Mouse (Mus musculus) gastrocnemius, postnatal 4 days (tissue): ENCODE results near the gene Syne3. TPM values are rescaled to one million over a fixed set of nuclear protein-coding genes. Genes with fewer than 3 reads are reported as not detected.
A peak's percentile ranks its signal among the peaks of the same experiment; 100 is the strongest.

ENCODE experiments used
- DNase-seq, 2 experiments: peaks; one replicate each; pipeline ENCODE4 v3.0.0; 2021 to 2022; ENCODE audit warnings: low spot score in 2 of 2, mixed read lengths in 2 of 2
- total RNA-seq, 2 experiments: library from RNA; stranded (reverse); gene quantifications; 2 replicates each; pipeline ENCODE4 v1.2.3; 2021

Gene Syne3
- total RNA-seq, 2 experiments from 2014 or later, result 17.7 to 19.2 TPM

DNA sequence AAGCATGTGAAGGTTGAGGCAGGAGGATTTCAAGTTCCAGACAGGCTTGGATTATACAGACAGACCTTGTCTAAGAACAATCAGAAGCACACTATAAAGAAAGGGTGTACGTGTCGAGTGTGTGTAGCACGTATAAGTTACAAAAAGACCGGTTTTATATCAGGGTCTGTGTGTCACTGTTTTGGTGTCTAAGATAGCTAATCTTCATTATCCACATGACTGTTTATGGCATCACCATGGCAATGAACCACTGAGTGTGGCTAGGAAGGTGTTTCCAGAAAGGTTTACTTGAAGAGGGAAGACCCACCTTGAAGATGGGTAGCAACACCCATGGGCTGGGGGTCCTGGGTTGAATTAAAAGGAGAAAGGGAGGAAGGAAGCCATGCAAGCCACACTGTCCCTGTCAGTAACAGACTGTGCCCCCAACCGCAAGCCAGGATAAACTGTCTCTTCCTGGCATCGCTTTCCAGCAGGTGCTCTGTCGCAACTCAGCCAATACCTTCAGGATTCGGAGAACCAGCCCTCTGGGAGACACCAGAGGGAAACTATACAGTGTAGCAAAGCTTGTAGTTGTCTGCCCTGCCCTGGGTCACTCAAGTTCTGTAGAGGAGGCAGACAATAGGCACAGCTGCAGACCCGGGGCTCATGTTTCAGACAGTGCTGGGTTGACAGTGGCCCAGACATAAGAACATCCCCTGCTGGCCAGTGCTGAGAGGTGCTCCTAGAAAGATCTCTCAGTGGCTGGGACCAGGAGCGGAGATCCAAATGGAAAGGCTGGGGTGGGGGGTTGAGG lies 7.1 kb downstream of the Syne3 start:
- no peak for DNase-seq

DNA sequence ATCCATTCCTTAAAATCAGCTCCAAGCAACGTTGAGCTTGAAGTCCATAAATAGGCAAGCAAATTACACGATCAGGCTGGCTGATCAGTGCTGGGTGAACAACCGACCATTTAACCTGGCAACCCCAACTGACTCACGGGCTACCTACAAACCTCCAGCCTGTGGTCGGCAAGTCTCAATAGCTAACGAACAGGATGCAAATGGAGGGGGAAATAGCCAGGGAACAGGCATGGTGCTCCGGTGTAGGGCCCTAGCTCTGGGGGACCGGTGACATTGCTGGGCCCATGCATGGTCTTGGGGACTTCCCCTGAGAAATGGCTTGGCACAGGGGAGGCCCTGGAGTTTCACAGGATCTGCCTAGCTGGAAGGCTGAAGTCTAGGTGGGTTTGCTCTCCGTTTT lies 8.3 kb downstream of the Syne3 start:
- DNase-seq, result no peak

- DNase-seq, result no peak
These were observed 8.9 kb downstream of the Syne3 start for GRCm38 (mm10) chr12:105000487-105001283.

- DNase-seq, result no peak
These were observed 10.4 kb downstream of the Syne3 start for GRCm38 (mm10) chr12:104999171-104999570.

DNA sequence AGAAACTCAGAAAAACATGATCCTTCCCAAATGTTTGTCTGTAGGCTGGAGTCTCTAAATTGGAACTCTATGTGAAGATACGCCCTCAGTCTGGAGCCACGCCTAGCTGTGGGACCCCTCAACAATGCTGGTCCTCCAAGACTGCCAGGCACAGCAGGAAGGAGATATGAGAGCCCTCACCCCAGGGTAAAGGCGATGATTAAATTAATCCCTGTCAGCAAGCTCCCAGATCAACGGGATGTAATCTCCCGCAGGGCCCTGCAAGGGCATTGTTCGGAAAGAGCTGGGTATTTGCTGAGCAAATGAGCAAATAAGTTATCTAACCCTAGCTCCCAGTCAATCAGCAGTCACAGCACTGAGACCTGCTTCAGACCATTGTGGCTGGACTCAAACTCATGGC lies 11.1 kb downstream of the Syne3 start:
- DNase-seq, result no peak

GRCm38 (mm10) chr12:104997641-104998293 lies 11.8 kb downstream of the Syne3 start:
- DNase-seq, result no peak

DNA sequence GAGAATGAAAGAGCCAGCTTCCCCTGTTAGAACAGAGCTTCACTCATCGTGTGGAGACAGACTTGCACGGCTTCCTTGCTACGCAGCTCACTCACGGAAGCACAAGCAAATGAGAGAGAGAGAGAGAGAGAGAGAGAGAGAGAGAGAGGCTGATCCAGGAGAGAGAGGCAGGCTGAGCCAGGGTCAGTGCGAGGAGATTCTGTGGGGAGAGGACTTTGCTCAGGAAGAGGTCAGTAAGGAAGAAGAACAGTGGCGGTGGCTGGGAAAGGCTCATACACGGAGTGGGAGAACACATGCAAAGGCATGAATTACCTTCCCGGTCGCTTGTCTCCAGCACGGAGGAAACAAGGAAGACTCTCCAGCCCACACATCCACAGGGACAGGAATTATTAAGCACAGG lies 12.4 kb downstream of the Syne3 start:
- no peak for DNase-seq

DNA sequence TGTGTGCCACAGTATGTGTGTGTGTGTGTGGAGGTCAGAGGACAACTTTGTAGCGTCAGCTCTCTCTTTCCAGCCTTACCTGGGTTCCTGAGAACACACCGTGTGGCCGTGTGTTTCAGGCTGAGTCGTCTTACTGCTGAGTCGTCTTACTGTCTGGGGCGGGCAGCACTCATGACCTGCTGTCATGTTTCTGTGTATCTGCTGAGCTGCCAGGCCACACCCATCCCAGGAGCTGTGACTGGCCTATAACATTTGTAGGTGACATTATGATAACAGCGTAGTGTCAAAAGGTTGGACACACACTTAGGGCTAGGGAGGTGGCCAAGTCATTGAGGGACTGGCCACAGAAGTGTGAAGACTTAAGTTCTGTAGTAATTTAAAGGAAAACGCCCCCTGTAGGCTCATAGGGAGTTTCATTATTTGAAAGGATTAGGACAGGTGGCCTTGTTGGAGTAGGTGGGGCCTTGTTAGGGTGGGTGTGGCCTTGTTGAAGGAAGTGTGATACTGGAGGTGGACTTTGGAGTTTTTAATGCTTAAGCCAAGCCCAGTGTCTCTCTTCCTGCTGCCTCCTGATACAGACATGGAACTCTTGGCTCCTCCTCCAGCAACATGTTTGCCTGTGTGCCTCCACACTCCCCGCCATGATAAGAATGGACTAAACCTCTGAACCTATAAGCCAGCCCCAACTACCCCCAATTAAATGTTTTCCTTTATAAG lies 13.4 kb downstream of the Syne3 start:
- DNase-seq, result no peak

DNA sequence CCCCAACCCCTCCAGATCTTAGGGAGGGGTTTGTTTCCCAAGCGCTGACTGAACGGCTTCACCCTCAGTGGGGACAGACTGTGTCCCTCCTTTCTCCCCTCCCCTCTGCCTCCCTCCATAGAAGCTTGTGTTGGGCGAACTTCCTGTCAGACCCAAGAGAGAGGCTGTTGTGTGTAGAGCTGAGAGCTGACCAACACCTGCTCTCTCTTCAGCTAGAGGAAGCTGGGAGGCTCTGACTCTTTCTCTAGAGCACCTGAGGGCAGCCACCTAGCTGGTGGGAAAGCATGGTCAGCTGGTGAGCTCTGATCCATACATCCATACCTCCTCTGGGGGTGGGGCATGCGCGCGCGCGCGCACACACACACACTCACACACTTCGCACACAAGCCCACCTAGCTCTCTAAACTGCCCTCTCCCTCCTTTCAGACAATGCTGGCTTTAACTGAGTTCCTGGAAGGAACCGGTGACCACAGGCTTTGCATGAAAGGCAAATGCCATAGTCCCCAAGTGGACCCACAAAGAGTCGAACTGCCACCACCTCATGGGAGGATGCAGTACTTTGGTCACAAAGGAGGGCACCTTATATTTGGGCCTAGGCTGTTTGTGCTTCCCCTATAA lies 14.2 kb downstream of the Syne3 start:
- DNase-seq, result no peak

DNA sequence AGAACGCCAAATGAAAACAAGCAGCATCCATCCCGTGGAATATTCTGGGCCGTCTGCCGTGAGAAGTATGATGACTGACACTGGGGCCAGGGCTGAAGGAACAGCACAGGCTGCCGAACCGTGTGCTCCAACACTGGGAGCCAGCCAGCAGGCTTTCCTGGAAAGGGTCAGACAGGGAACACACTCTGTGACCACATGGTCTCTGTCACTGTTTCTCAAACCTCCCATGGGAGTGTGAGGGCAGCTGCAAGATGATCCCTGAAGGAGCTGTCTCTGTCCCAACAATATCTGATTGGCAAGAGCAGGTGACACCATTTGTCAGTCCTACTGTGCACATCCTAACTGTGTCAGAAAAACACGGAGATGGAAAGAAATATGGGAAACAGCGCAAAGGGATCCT lies 16.8 kb downstream of the Syne3 start:
- DNase-seq, result peak in 1 of 2 experiments; percentile 61

- DNase-seq, result no peak
These were observed 17.4 kb downstream of the Syne3 start for GRCm38 (mm10) chr12:104992123-104992741.

- no peak for DNase-seq
These were observed 18.7 kb downstream of the Syne3 start for GRCm38 (mm10) chr12:104990741-104991454.

DNA sequence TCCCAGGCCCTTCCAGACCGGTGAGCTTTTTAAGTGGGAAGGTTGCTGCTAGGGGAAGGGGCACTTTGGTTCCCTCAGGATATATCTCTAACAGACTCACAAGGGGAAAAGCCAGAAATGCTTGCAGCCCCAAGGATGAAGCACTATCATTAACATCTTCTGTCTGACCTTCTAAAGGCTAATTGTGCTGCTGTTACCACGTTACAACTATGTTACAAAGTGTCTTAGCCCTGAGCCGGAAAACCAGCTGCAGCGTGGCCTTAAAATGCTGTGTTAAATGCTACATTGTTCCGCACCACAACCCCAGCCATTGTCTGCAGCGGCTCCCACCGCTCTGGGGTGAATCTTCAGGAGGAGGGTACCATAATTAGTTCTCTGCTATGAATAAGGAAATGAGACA lies 21.7 kb downstream of the Syne3 start:
- no peak for DNase-seq

- no peak for DNase-seq
These were observed 22.8 kb downstream of the Syne3 start for GRCm38 (mm10) chr12:104986781-104987180.

GRCm38 (mm10) chr12:104986001-104986400 lies 23.6 kb downstream of the Syne3 start:
- DNase-seq, result no peak

GRCm38 (mm10) chr12:104985088-104985487 lies 24.5 kb downstream of the Syne3 start:
- DNase-seq, result no peak

GRCm38 (mm10) chr12:104983476-104983875 lies 26.1 kb downstream of the Syne3 start:
- DNase-seq, result no peak

GRCm38 (mm10) chr12:104978943-104979723 lies 30.5 kb downstream of the Syne3 start:
- no peak for DNase-seq

GRCm38 (mm10) chr12:104978420-104978819 lies 31.2 kb downstream of the Syne3 start:
- peak; percentile 67 to 82 for DNase-seq
